ENCODE assay signal across 13 mouse cellular contexts in the genomic region with DNA sequence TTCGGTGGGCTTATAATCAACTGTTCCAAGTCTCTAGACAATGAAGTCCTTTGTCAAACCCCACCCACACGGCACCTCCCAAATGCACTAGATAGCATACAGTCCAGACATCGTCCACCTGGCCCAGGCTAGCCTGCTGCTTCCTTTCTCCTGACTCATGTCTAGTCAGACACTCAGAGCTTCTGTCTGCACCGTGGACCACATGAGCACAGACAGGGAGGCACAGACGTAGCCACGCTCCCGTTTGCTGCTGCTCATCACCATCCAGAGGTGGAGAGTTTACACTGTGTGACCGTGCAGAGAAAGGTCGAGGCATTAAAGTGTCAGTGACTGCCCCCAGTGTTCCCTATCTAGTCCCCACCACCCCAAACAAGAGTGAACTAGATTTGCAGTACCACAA. TPM values are rescaled to one million over a fixed set of nuclear protein-coding genes. Genes with fewer than 3 reads are reported as not detected.
A peak's percentile ranks its signal among the peaks of the same experiment; 100 is the strongest.
DNase-seq lines count a peak whose midpoint lies in the region; ATAC-seq and TF ChIP-seq lines count a peak whose summit lies in the region.
"Had no signal": no experiment of that assay in that cellular context is flagged by ENCODE, and none has a peak within 500 bp of the region (broad histone marks: within the 10 kb centered on the region; RNA-seq: fewer than 3 reads in every experiment).

No protein-coding gene starts in this region.

- H3K9ac ChIP-seq in hindbrain, embryonic 15.5 days, result no peak overlapping the region
- H3K9ac ChIP-seq in neural tube, embryonic 12.5 days, result no peak overlapping the region
- H3K9ac ChIP-seq in neural tube, embryonic 15.5 days (replicated peaks), result no peak overlapping the region
- no peak overlapping the region for H3K9ac ChIP-seq in hindbrain, postnatal 0 days (replicated peaks; ENCODE audit: low read length)
- H3K9ac ChIP-seq: embryonic facial prominence, embryonic 13.5 days had no signal

- H3K9me3 ChIP-seq in hindbrain, embryonic 15.5 days, result no peaks in the 10 kb centered on the region
- no peaks in the 10 kb centered on the region for H3K9me3 ChIP-seq in hindbrain, embryonic 10.5 days
- H3K9me3 ChIP-seq in neural tube, embryonic 12.5 days, result no peaks in the 10 kb centered on the region
- H3K9me3 ChIP-seq in neural tube, embryonic 15.5 days (replicated peaks), result no peaks in the 10 kb centered on the region
- H3K9me3 ChIP-seq in hindbrain, postnatal 0 days (ENCODE audit: low read length), result no peaks in the 10 kb centered on the region
- H3K9me3 ChIP-seq: embryonic facial prominence, embryonic 13.5 days; G1E had no signal

- no peak overlapping the region for H3K4me3 ChIP-seq in hindbrain, embryonic 15.5 days
- H3K4me3 ChIP-seq in hindbrain, embryonic 10.5 days, result no peak overlapping the region
- no peak overlapping the region for H3K4me3 ChIP-seq in neural tube, embryonic 12.5 days
- no peak overlapping the region for H3K4me3 ChIP-seq in neural tube, embryonic 15.5 days (replicated peaks)
- H3K4me3 ChIP-seq in hindbrain, postnatal 0 days (ENCODE audit: low read length), result no peak overlapping the region
- H3K4me3 ChIP-seq: embryonic facial prominence, embryonic 13.5 days had no signal

- peak; percentile 50; the same call in 1 of the 2 replicates for ATAC-seq in hindbrain, embryonic 15.5 days (ENCODE audit: low FRiP score, low read depth)
- ATAC-seq in neural tube, embryonic 12.5 days (ENCODE audit: low FRiP score, low read depth), result peak; percentile 19; the same call in 1 of the 2 replicates
- ATAC-seq in neural tube, embryonic 15.5 days (ENCODE audit: low FRiP score), result no peak
- peak; percentile 50; the same call in 1 of the 2 replicates for ATAC-seq in hindbrain, postnatal 0 days

- no peaks in the 10 kb centered on the region for H3K36me3 ChIP-seq in hindbrain, embryonic 15.5 days
- H3K36me3 ChIP-seq in hindbrain, embryonic 10.5 days, result no peaks in the 10 kb centered on the region
- H3K36me3 ChIP-seq in neural tube, embryonic 12.5 days, result no peaks in the 10 kb centered on the region
- no peaks in the 10 kb centered on the region for H3K36me3 ChIP-seq in neural tube, embryonic 15.5 days
- H3K36me3 ChIP-seq in hindbrain, postnatal 0 days (ENCODE audit: insufficient read depth, low read length), result no peaks in the 10 kb centered on the region
- H3K36me3 ChIP-seq: embryonic facial prominence, embryonic 13.5 days; G1E had no signal

- 67% methylated on average over 9 of the region's 9 CpGs for WGBS in hindbrain, embryonic 15.5 days
- WGBS in hindbrain, embryonic 10.5 days, result 78% methylated on average over 9 of the region's 9 CpGs
- WGBS in neural tube, embryonic 12.5 days, result 78% methylated on average over 9 of the region's 9 CpGs
- WGBS in neural tube, embryonic 15.5 days, result 70% methylated on average over 9 of the region's 9 CpGs
- WGBS in hindbrain, postnatal 0 days, result 61% methylated on average over 9 of the region's 9 CpGs

- no peak overlapping the region for H3K4me2 ChIP-seq in hindbrain, embryonic 15.5 days
- no peak overlapping the region for H3K4me2 ChIP-seq in neural tube, embryonic 12.5 days (replicated peaks)
- no peak overlapping the region for H3K4me2 ChIP-seq in neural tube, embryonic 15.5 days
- H3K4me2 ChIP-seq in hindbrain, postnatal 0 days (ENCODE audit: low read depth, low read length), result no peak overlapping the region

- peaks cover 16% of the 10 kb centered on the region for H3K4me1 ChIP-seq in hindbrain, embryonic 15.5 days (replicated peaks)
- H3K4me1 ChIP-seq in hindbrain, embryonic 10.5 days (replicated peaks), result peaks cover 16% of the 10 kb centered on the region; the same call in 1 of the 2 replicates
- H3K4me1 ChIP-seq in neural tube, embryonic 12.5 days, result 0 out of 2 replicates have a peak, but pooled peaks cover 5% of the 10 kb centered on the region
- peaks cover 12% of the 10 kb centered on the region for H3K4me1 ChIP-seq in neural tube, embryonic 15.5 days
- H3K4me1 ChIP-seq in hindbrain, postnatal 0 days (ENCODE audit: insufficient read depth, low read length), result 0 out of 2 replicates have a peak, but pooled peaks cover 3% of the 10 kb centered on the region

- TF ChIP-seq CTCF in hindbrain, postnatal 0 days (IDR thresholded peaks at IDR 0.05; ENCODE audit: low read depth), result no peak

- no peak overlapping the region for H3K27ac ChIP-seq in hindbrain, embryonic 15.5 days (replicated peaks)
- H3K27ac ChIP-seq in hindbrain, embryonic 10.5 days, result no peak overlapping the region
- no peak overlapping the region for H3K27ac ChIP-seq in neural tube, embryonic 12.5 days
- H3K27ac ChIP-seq in neural tube, embryonic 15.5 days (replicated peaks), result no peak overlapping the region
- H3K27ac ChIP-seq in hindbrain, postnatal 0 days, result no peak overlapping the region
- H3K27ac ChIP-seq: embryonic facial prominence, embryonic 13.5 days had no signal

- DNase-seq in hindbrain, embryonic 10.5 days (ENCODE audit: low spot score), result no peak
- DNase-seq in hindbrain, postnatal 0 days (ENCODE audit: low spot score), result no peak
- no peak for DNase-seq in left cerebral cortex, adult 8-10 months (ENCODE audit: low spot score in 2 of 2)
- no peak for DNase-seq in layer of hippocampus, postnatal 14 days (ENCODE audit: low spot score in 2 of 2)
- DNase-seq: cerebellum, adult 11 months; gastrocnemius, postnatal 25 days; lung, adult 2 months; spleen, adult 18-20 months had no signal

- 0 out of 2 replicates have a peak, but pooled peaks cover 3% of the 10 kb centered on the region for H3K27me3 ChIP-seq in hindbrain, embryonic 15.5 days
- H3K27me3 ChIP-seq in hindbrain, embryonic 10.5 days (ENCODE audit: insufficient read depth, poor library complexity, severe bottlenecking), result no peaks in the 10 kb centered on the region
- no peaks in the 10 kb centered on the region for H3K27me3 ChIP-seq in neural tube, embryonic 12.5 days (replicated peaks)
- H3K27me3 ChIP-seq in neural tube, embryonic 15.5 days (replicated peaks), result no peaks in the 10 kb centered on the region
- no peaks in the 10 kb centered on the region for H3K27me3 ChIP-seq in hindbrain, postnatal 0 days (ENCODE audit: insufficient read depth, low read length)
- H3K27me3 ChIP-seq: embryonic facial prominence, embryonic 13.5 days had no signal

RNA-seq across cellular contexts. Expression of a gene that starts 29.4 kb away (rescaled TPM):
- polyA plus RNA-seq in hindbrain, embryonic 15.5 days (2015; fragmentation: Nextera tagmentation; extraction: Ambion mirVana), result 0.80 and 1.4 TPM in 2 replicates
- 0.24 and 0.38 TPM in 2 replicates for polyA plus RNA-seq in hindbrain, embryonic 10.5 days (2016; fragmentation: Nextera tagmentation; extraction: Ambion mirVana)
- 0.57 and 1.1 TPM in 2 replicates for polyA plus RNA-seq in neural tube, embryonic 12.5 days (2016; fragmentation: Nextera tagmentation; extraction: Ambion mirVana)
- polyA plus RNA-seq in neural tube, embryonic 15.5 days (2015; fragmentation: Nextera tagmentation; extraction: Ambion mirVana), result 0.97 and 2.5 TPM in 2 replicates
- 0.37 and 0.90 TPM in 2 replicates for total RNA-seq in hindbrain, postnatal 0 days (2014; rRNA removed)
- 0.89 and 1.00 TPM in 2 replicates for polyA plus RNA-seq in hindbrain, postnatal 0 days (2015; fragmentation: Nextera tagmentation; extraction: Ambion mirVana)
- under 1 TPM; 0.17 to 0.53 (median 0.36) TPM for total RNA-seq in left cerebral cortex, adult 8-10 months (2022)
- total RNA-seq in layer of hippocampus, postnatal 14 days (2021), result under 1 TPM; 0.74 to 0.76 TPM
